ENCODE assay signal across 7 mouse cellular contexts in the genomic region with DNA sequence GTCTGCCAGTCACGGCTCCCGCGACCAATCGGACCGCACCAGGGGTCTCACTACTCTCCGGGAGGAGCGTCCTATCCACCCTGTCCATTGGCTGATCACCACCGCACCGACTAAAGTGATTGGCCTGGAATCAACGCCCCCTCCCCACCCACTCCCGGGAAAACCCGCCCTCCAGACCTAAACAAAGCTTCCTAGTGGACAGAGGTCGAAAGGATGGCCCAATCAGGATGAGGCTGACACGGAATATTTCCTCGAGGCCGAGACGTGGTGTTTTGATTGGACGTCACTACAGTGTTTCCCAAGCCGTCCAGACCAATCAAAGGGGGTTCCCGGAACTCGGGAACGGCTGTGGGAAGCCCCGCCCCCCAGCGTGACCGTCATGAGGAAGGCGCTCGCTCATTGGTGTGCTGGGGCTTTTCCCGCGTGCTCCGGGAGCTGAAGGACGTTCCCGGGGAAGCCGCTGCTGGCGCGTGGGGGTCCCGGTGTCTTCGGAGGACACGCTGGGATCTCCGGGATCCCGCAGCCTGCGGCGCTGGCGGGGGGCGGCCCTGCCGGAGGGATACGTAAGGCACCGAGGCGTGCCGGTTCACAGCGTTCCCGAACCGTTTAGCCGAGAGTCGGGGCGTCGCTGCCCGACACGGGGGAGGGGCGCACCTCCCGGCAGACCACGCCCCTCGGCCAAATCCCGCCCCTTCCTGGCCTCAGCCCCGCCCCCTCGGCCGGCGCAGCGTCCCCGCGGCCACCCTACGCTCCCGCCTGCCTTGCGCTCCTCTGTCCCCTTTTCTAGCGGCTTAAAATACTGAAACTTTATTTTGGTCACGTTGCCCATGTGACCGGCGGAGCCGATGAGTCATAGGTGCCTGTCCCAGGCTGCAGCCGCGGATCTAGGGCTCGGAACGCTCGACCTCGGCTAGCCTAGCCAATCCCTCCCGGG. TPM values are rescaled to one million over a fixed set of nuclear protein-coding genes. Genes with fewer than 3 reads are reported as not detected.
DNase-seq lines count a peak whose midpoint lies in the region; ATAC-seq lines count a peak whose summit lies in the region.

Camta1 (minus strand) TSS at position 71 of the 934 bp plus-strand sequence.

- H3K4me1 ChIP-seq in embryonic facial prominence, embryonic 11.5 days (ENCODE audit: control insufficient read depth, insufficient read depth, low read length): no peaks in the 10 kb centered on the region
- peaks cover 25% of the 10 kb centered on the region for H3K4me1 ChIP-seq in limb, embryonic 10.5 days
- H3K4me1 ChIP-seq in midbrain, embryonic 13.5 days (replicated peaks): peaks cover 30% of the 10 kb centered on the region

- H3K4me3 ChIP-seq in embryonic facial prominence, embryonic 11.5 days (ENCODE audit: low read depth, low read length): peak within 1 kb of the TSS; percentile 80
- peak within 1 kb of the TSS; percentile 84 for H3K4me3 ChIP-seq in limb, embryonic 10.5 days
- H3K4me3 ChIP-seq in midbrain, embryonic 13.5 days (replicated peaks): peak within 1 kb of the TSS; percentile 87

- peak within 1 kb of the TSS; percentile 77 for H3K4me2 ChIP-seq in embryonic facial prominence, embryonic 11.5 days (ENCODE audit: low read depth, low read length)
- H3K4me2 ChIP-seq in midbrain, embryonic 13.5 days (replicated peaks): peak within 1 kb of the TSS; percentile 81

- peak; percentile 99 for ATAC-seq in embryonic facial prominence, embryonic 11.5 days (replicated peaks; ENCODE audit: insufficient number of reproducible peaks, low FRiP score, low TSS enrichment, low read depth)
- peak; percentile 73 for ATAC-seq in granulocyte monocyte progenitor cell, adult 5-6 weeks (replicated peaks; ENCODE audit: poor library complexity, severe bottlenecking)
- ATAC-seq in midbrain, embryonic 13.5 days: peak; percentile 99

- peak; percentile 99 for DNase-seq in adrenal gland, postnatal 14 days
- DNase-seq in embryonic facial prominence, embryonic 11.5 days (ENCODE audit: low spot score): peak; percentile 99
- peak; percentile 100 for DNase-seq in kidney, adult 11 months
- DNase-seq in limb, embryonic 10.5 days (ENCODE audit: low spot score): peak; percentile 98
- DNase-seq in spleen, adult 12 weeks (ENCODE audit: low spot score): peak; percentile 99

- under 1% methylated on average over 79 of the region's 85 CpGs for WGBS in embryonic facial prominence, embryonic 11.5 days
- under 1% methylated on average over 82 of the region's 85 CpGs for WGBS in limb, embryonic 10.5 days
- WGBS in midbrain, embryonic 13.5 days: under 1% methylated on average over 85 of the region's 85 CpGs

- H3K9me3 ChIP-seq in embryonic facial prominence, embryonic 11.5 days (replicated peaks; ENCODE audit: control insufficient read depth, low read length): no peaks in the 10 kb centered on the region
- no peaks in the 10 kb centered on the region for H3K9me3 ChIP-seq in limb, embryonic 10.5 days (replicated peaks)
- no peaks in the 10 kb centered on the region for H3K9me3 ChIP-seq in midbrain, embryonic 13.5 days

- no peaks in the 10 kb centered on the region for H3K36me3 ChIP-seq in embryonic facial prominence, embryonic 11.5 days (replicated peaks; ENCODE audit: control insufficient read depth, insufficient read depth, low read depth, low read length)
- peaks cover 11% of the 10 kb centered on the region; the same call in 1 of the 2 replicates for H3K36me3 ChIP-seq in limb, embryonic 10.5 days
- no peaks in the 10 kb centered on the region for H3K36me3 ChIP-seq in midbrain, embryonic 13.5 days

- H3K27ac ChIP-seq in embryonic facial prominence, embryonic 11.5 days (replicated peaks; ENCODE audit: low read depth, low read length): peak within 1 kb of the TSS; percentile 82
- peak within 1 kb of the TSS; percentile 94 for H3K27ac ChIP-seq in limb, embryonic 10.5 days
- peak within 1 kb of the TSS; percentile 89 for H3K27ac ChIP-seq in midbrain, embryonic 13.5 days

- no peaks in the 10 kb centered on the region; the same call in 1 of the 2 replicates for H3K27me3 ChIP-seq in embryonic facial prominence, embryonic 11.5 days (ENCODE audit: control insufficient read depth, insufficient read depth, low read length)
- no peaks in the 10 kb centered on the region for H3K27me3 ChIP-seq in limb, embryonic 10.5 days (ENCODE audit: low read depth, poor library complexity, severe bottlenecking)
- peaks cover 7% of the 10 kb centered on the region; the same call in 1 of the 2 replicates for H3K27me3 ChIP-seq in midbrain, embryonic 13.5 days

- H3K9ac ChIP-seq in embryonic facial prominence, embryonic 11.5 days (replicated peaks; ENCODE audit: low read length): peak within 1 kb of the TSS; percentile 77
- peak within 1 kb of the TSS; percentile 89 for H3K9ac ChIP-seq in midbrain, embryonic 13.5 days (replicated peaks)

RNA-seq across cellular contexts. Expression of gene Camta1, which starts in this region (rescaled TPM):
- 40.1 and 45.4 TPM in 2 replicates for total RNA-seq in adrenal gland, postnatal 14 days (2021)
- polyA plus RNA-seq in embryonic facial prominence, embryonic 11.5 days (2014; fragmentation: Nextera tagmentation; extraction: Ambion mirVana): 105 and 130 TPM in 2 replicates
- 35.5 and 75.7 TPM in 2 replicates for total RNA-seq in granulocyte monocyte progenitor cell, adult 5-6 weeks (2014; fragmentation: Nextera tagmentation)
- total RNA-seq in granulocyte monocyte progenitor cell, adult 5-6 weeks (2017): 18.5 and 31.9 TPM in 2 replicates
- polyA plus RNA-seq in limb, embryonic 10.5 days (2016; fragmentation: Nextera tagmentation; extraction: Ambion mirVana): 94.3 and 102 TPM in 2 replicates
- polyA plus RNA-seq in midbrain, embryonic 13.5 days (2015; fragmentation: Nextera tagmentation; extraction: Ambion mirVana): 161 and 163 TPM in 2 replicates

Comparison
In these comparisons a context has a peak if more than half of its experiments do, and no peak if none do; other contexts are left out.
1. Peak in every context shown above with its lines: DNase-seq, ATAC-seq, H3K4me3 ChIP-seq and H3K27ac ChIP-seq.